Mouse (Mus musculus) forebrain, postnatal 0 days (tissue): ENCODE data around the gene Hmgcr. TPM values are rescaled to one million over a fixed set of nuclear protein-coding genes. Genes with fewer than 3 reads are reported as not detected.

Source experiments
- ATAC-seq: fragments of 200-750 bp; cut with Nextera tagmentation; 2 replicates; pipeline ENCODE4 v1.8.0; 2017; ENCODE audit warnings: mild to moderate bottlenecking, moderate library complexity
- DNase-seq: peaks from one replicate; pipeline ENCODE4 v3.0.0-alpha.2; 2015
- H3K27ac ChIP-seq: fragments of 300-500 bp; sonication (generic); 2 replicates; pipeline ENCODE4 v1.5.1; 2014; ENCODE audit warnings: low read depth, mild to moderate bottlenecking, antibody characterized with exemption, low read length, moderate library complexity, mixed read lengths
- H3K27me3 ChIP-seq: fragments of 300-500 bp; sonication (generic); 2 replicates; pipeline ENCODE4 v1.6.1; 2014; ENCODE audit warnings: mild to moderate bottlenecking, low read length, mixed read lengths; ENCODE audit not compliant: insufficient read depth
- H3K36me3 ChIP-seq: fragments of 300-500 bp; sonication (generic); 2 replicates; pipeline ENCODE4 v1.6.1; 2014; ENCODE audit warnings: mild to moderate bottlenecking, moderate library complexity; ENCODE audit not compliant: insufficient read depth
- H3K4me1 ChIP-seq: fragments of 300-500 bp; sonication (generic); 2 replicates; pipeline ENCODE4 v1.6.1; 2014; ENCODE audit warnings: antibody characterized with exemption; ENCODE audit not compliant: insufficient read depth
- H3K4me2 ChIP-seq: fragments of 300-500 bp; sonication (generic); 2 replicates; pipeline ENCODE4 v1.6.1; 2014; ENCODE audit warnings: low read depth, mild to moderate bottlenecking, moderate library complexity
- H3K4me3 ChIP-seq: fragments of 300-500 bp; sonication (generic); 2 replicates; pipeline ENCODE4 v1.5.1; 2014; ENCODE audit warnings: low read depth, low read length, mixed read lengths
- H3K9ac ChIP-seq: fragments of 300-500 bp; sonication (generic); 2 replicates; pipeline ENCODE4 v1.6.1; 2014; ENCODE audit warnings: mild to moderate bottlenecking
- H3K9me3 ChIP-seq: fragments of 300-500 bp; sonication (generic); 2 replicates; pipeline ENCODE4 v1.6.1; 2016; ENCODE audit warnings: low read length
- CTCF ChIP-seq: sonication (generic); IDR thresholded peaks from 2 replicates; pipeline ENCODE4 v1.5.1; 2016; ENCODE audit warnings: antibody characterized with exemption, control low read depth, low read depth
- WGBS: fragments of 180-500 bp; shearing (Covaris S2); extraction: QIAGEN DNeasy Blood & Tissue Kit; methylation state at CpG from one replicate; pipeline ENCODE4 v1.1.7; 2014; 5-methylcytosine and 5-hydroxymethylcytosine counted together
- polyA plus RNA-seq: library from polyadenylated mRNA; unstranded; fragments of >200 nt; fragmentation: Nextera tagmentation; extraction: Ambion mirVana; gene quantifications from 2 replicates; pipeline ENCODE4 v1.2.1, GENCODE M21; 2015
- total RNA-seq: library from RNA; depleted of rRNA; stranded (reverse); fragments of >200 nt; gene quantifications from 2 replicates; pipeline ENCODE4 v1.2.3, GENCODE M21; 2014

Hmgcr gene
- total and polyA plus RNA-seq, 2 experiments from 2014 or later: 175 to 230 TPM

DNA sequence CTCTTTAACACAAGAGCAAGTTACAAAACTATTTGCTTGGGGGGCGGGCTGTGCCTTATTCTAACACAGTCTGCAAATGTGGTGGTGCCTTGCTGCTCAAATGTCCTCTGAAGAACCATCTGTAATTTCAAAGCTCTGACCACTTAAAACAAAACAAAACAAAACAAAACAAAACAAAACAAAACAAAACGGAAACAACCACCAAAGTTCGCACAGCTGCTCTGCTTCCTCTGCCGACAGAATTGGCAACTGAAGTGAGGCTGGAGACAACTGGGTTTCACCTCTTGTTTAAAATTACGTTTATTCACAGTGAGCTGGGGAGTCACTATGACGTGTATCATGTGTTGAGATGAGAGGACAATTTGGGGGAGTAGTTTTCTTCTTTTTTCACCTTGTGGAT is 7.9 kb upstream of the Hmgcr start:
- Histone ChIP-seq H3K4me2 (no peak overlapping the region), H3K4me3 (no peak overlapping the region), H3K36me3 (no peaks in the 10 kb centered on the region), H3K27ac (no peak overlapping the region), H3K4me1 (no peaks in the 10 kb centered on the region), H3K9ac (no peak overlapping the region), H3K9me3 (no peaks in the 10 kb centered on the region), H3K27me3 (no peaks in the 10 kb centered on the region)
- no peak for ATAC-seq
- no peak for TF ChIP-seq CTCF
- DNase-seq: no peak
- WGBS: 79% methylated on average over 6 of the region's 6 CpGs

DNA sequence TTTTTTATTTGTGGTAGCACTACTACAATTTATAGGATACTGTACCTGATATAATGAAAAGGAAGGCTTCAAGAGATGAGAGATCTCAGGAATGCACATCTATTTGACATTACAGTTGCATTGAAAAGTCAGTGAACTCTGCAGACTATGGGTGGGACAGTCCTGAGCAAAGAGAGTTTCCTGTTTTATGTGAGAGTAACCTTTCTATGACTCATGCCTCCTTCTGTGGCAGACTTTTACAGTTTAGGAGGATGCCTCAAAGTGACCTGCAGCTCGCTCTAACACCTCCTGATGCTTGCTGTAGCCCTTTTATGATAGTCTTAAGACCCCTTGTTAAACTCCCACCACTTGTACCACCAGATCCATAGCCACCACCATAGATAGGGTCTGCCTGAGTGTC is 6.3 kb upstream of the Hmgcr start:
- no peak for TF ChIP-seq CTCF
- WGBS: 88% methylated on average over 1 of the region's 1 CpGs
- no peak for DNase-seq

DNA sequence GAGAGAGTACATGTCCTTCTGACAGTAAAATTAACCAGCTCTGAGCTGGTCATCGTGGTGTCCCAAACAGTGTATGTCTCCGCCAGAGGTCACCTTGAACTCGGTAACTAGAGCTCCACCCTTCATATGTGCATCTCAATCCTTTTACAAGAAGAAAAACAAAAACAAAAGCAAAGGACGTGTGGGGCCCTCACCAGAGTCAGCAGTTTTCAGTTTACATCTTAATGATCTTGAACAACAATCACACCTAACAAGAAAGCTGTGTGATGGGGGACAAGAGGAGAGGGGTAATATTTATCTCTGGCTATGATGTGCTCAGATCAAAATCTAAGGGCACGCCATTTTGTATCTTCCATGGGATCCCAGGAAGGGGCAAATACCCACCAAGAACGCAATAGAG is 5.0 kb upstream of the Hmgcr start:
- peaks cover 4% of the 10 kb centered on the region; the same call in 1 of the 2 replicates for H3K4me1 ChIP-seq
- ATAC-seq (no peak), DNase-seq (no peak)
- no peak overlapping the region for H3K27ac ChIP-seq
- no peak overlapping the region for H3K9ac ChIP-seq
- no peak for TF ChIP-seq CTCF
- H3K4me3 ChIP-seq: no peak overlapping the region
- H3K27me3 ChIP-seq: no peaks in the 10 kb centered on the region
- H3K9me3 ChIP-seq: no peaks in the 10 kb centered on the region
- no peak overlapping the region for H3K4me2 ChIP-seq
- 81% methylated on average over 6 of the region's 6 CpGs for WGBS
- no peaks in the 10 kb centered on the region for H3K36me3 ChIP-seq

More for the DNA sequence above, 6.3 kb upstream of the Hmgcr start:
- no peak for ATAC-seq
- no peaks in the 10 kb centered on the region for H3K4me1 ChIP-seq
- no peak overlapping the region for H3K4me2 ChIP-seq
- H3K27ac ChIP-seq: no peak overlapping the region
- H3K9ac ChIP-seq: no peak overlapping the region
- H3K27me3 ChIP-seq: no peaks in the 10 kb centered on the region
- no peaks in the 10 kb centered on the region for H3K36me3 ChIP-seq
- no peak overlapping the region for H3K4me3 ChIP-seq
- H3K9me3 ChIP-seq: no peaks in the 10 kb centered on the region

DNA sequence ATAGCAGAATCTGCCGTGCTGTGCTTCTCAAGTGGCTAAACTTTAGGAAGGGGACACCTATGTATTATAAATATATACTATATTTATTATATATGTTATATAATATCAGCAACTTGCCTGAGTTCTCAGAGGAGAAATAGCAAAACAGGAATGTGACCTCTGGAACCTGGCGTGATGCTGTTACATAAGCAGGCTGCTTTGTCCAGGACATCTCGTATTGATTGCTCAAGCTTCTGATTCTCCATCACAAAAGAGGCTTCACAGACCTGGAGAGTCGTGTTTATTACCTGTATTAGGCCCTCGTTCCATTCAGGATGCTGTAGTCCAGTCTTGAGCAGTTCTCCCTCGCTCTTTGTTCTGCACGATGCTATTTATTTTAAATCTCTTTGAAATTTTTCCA is 3.1 kb upstream of the Hmgcr start:
- no peak for DNase-seq
- Histone ChIP-seq H3K9ac (no peak overlapping the region), H3K4me3 (no peak overlapping the region), H3K36me3 (no peaks in the 10 kb centered on the region), H3K4me1 (peaks cover 4% of the 10 kb centered on the region; the same call in 1 of the 2 replicates), H3K4me2 (no peak overlapping the region), H3K27me3 (no peaks in the 10 kb centered on the region), H3K9me3 (no peaks in the 10 kb centered on the region), H3K27ac (no peak overlapping the region)
- ATAC-seq: no peak
- 82% methylated on average over 7 of the region's 7 CpGs for WGBS
- no peak for TF ChIP-seq CTCF

DNA sequence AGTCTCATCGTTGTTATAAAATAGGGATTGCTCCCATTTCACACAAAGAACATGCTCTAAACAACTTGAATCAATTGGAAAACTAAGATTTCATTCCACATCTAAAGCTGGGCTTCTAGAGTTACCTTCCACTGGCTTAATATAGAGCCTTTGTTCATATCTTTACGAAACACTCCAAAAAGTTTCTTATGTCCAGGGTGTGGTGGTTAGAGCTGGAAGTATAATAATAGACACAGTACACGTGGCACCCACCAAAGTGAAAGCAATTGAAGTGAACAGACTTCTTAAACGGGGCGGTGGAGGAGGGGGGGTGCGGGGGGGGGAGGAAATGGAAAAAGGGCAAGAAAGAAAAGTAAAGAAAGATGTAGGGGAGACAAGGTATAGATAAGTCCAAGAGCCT is 1.5 kb upstream of the Hmgcr start:
- DNase-seq (no peak), ATAC-seq (no peak)
- Histone ChIP-seq H3K9me3 (no peaks in the 10 kb centered on the region), H3K4me2 (no peak overlapping the region), H3K36me3 (no peaks in the 10 kb centered on the region), H3K4me3 (no peak overlapping the region), H3K27me3 (no peaks in the 10 kb centered on the region), H3K27ac (no peak overlapping the region), H3K9ac (no peak overlapping the region), H3K4me1 (peaks cover 19% of the 10 kb centered on the region)
- 86% methylated on average over 6 of the region's 6 CpGs for WGBS
- no peak for TF ChIP-seq CTCF

DNA sequence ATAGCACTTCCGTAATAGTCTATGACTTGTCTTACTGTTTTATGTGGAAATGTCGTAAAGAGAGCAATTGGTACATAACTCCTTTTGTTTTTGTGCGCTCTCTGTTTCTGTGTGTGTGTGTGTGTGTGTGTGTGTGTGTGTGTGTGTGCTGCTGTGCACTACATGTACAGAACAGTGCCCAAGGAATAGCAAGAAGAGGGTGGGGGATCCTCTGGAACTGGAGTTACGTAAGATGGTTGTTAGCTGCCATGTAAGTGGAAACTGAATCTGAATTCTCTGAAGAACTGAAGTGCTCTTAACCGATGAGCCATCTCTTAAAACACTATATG is 1.1 kb upstream of the Hmgcr start:
- DNase-seq (no peak), ATAC-seq (no peak)
- Histone ChIP-seq H3K27me3 (no peaks in the 10 kb centered on the region), H3K9me3 (no peaks in the 10 kb centered on the region), H3K27ac (peak overlapping the region; percentile 74; the same call in 1 of the 2 replicates), H3K9ac (no peak overlapping the region), H3K36me3 (no peaks in the 10 kb centered on the region; the same call in 1 of the 2 replicates), H3K4me1 (peaks cover 23% of the 10 kb centered on the region), H3K4me2 (no peak overlapping the region), H3K4me3 (no peak overlapping the region)
- TF ChIP-seq CTCF: no peak
- 74% methylated on average over 5 of the region's 5 CpGs for WGBS

DNA sequence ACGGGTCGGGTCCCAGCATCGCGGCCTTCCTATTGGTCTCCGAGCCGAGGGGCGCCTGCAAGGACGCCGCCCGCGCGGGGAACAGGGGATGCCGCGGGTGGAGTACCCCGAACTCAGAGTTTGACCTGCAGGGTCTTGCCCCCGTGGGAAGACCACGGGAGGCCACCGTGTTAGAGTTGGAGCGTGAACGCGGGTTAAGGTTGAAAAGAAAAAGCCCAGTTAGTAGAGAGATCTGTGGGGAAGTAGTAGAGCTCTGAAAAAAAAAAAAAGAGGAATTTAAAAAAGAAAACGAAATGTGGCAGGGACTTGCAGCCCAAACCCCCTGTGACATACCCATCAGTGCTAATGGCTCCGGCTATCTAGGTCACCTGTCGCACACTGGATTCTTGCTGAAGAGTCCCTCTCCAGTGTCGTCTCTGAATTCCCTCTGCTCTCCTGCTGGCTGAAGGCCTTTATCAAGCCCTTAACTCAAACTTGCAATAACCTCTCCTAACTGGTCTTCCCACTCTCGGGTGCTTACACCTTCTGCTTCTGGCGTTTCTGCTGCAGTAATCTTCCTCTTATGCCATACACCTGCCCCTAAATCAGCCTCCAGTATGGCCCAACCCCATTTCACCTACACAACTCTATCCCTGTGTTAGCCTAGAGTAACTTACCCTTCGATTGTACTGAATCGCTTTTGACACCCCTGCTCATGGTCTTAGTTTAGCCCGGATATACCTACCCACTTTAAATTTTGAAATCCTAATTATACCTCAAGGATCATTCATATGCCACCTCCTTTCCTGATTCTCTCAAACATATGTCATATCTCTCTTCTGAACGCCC is 556 bp upstream of the Hmgcr start:
- H3K9ac ChIP-seq: no peak overlapping the region
- H3K4me3 ChIP-seq: peak overlapping the region; percentile 90
- peaks cover 26% of the 10 kb centered on the region for H3K4me1 ChIP-seq
- H3K36me3 ChIP-seq: peaks cover 2% of the 10 kb centered on the region; the same call in 1 of the 2 replicates
- H3K27ac ChIP-seq: peak overlapping the region; percentile 74
- peak overlapping the region; percentile 65 for H3K4me2 ChIP-seq
- 12% methylated on average over 31 of the region's 31 CpGs for WGBS
- peak; percentile 36 for TF ChIP-seq CTCF
- no peaks in the 10 kb centered on the region for H3K27me3 ChIP-seq
- DNase-seq (peak; percentile 32), ATAC-seq (no peak)
- H3K9me3 ChIP-seq: no peaks in the 10 kb centered on the region
